Mouse (Mus musculus): Measurements from ENCODE around the gene Tbc1d1.

Tbc1d1 gene

GRCm38 (mm10) chr5:64238894-64239652 is 83.0 kb downstream of the Tbc1d1 start:
- DNase-seq = no peak

- DNase-seq = no peak
Measured at GRCm38 (mm10) chr5:64240941-64241682, 85.0 kb downstream of the Tbc1d1 start.

GRCm38 (mm10) chr5:64241867-64242266 is 85.8 kb downstream of the Tbc1d1 start:
- DNase-seq = no peak

- DNase-seq = no peak
Measured at GRCm38 (mm10) chr5:64242795-64243455, 86.8 kb downstream of the Tbc1d1 start.

- no peak for DNase-seq
Measured at GRCm38 (mm10) chr5:64243666-64244065, 87.6 kb downstream of the Tbc1d1 start.

GRCm38 (mm10) chr5:64244283-64244682 is 88.2 kb downstream of the Tbc1d1 start:
- DNase-seq = no peak

GRCm38 (mm10) chr5:64244745-64245144 is 88.6 kb downstream of the Tbc1d1 start:
- no peak for DNase-seq

GRCm38 (mm10) chr5:64251435-64251834 is 95.3 kb downstream of the Tbc1d1 start:
- DNase-seq = no peak

- no peak for DNase-seq
Measured at GRCm38 (mm10) chr5:64254278-64254677, 98.2 kb downstream of the Tbc1d1 start.

GRCm38 (mm10) chr5:64254988-64255387 is 98.9 kb downstream of the Tbc1d1 start:
- no peak for DNase-seq

- no peak for DNase-seq
Measured at GRCm38 (mm10) chr5:64263348-64263747, 107.2 kb downstream of the Tbc1d1 start.

GRCm38 (mm10) chr5:64263898-64264478 is 107.9 kb downstream of the Tbc1d1 start:
- DNase-seq = no peak

- DNase-seq = no peak
Measured at GRCm38 (mm10) chr5:64265145-64265544, 109.0 kb downstream of the Tbc1d1 start.

GRCm38 (mm10) chr5:64265906-64266305 is 109.8 kb downstream of the Tbc1d1 start:
- DNase-seq = no peak

GRCm38 (mm10) chr5:64266534-64266933 is 110.4 kb downstream of the Tbc1d1 start:
- no peak for DNase-seq

GRCm38 (mm10) chr5:64267279-64267678 is 111.2 kb downstream of the Tbc1d1 start:
- no peak for DNase-seq

GRCm38 (mm10) chr5:64269669-64270068 is 113.6 kb downstream of the Tbc1d1 start:
- DNase-seq = no peak

- DNase-seq = no peak
Measured at GRCm38 (mm10) chr5:64273517-64273916, 117.4 kb downstream of the Tbc1d1 start.

GRCm38 (mm10) chr5:64274296-64274695 is 118.2 kb downstream of the Tbc1d1 start:
- no peak for DNase-seq

- peak; percentile 54 for DNase-seq
Measured at GRCm38 (mm10) chr5:64274738-64275451, 118.8 kb downstream of the Tbc1d1 start.

GRCm38 (mm10) chr5:64277646-64278191 is 121.6 kb downstream of the Tbc1d1 start:
- DNase-seq = no peak

GRCm38 (mm10) chr5:64279668-64280067 is 123.6 kb downstream of the Tbc1d1 start:
- no peak for DNase-seq

All from right cerebral cortex, adult 18-20 months (tissue).